Mouse (Mus musculus): ENCODE measurements at regions not wholly inside any gene's neighbourhood (a gene's known extent, or its start where the extent isn't known, plus 50 kb on each side); places are given as distances from the start of the nearest gene placed in this dataset.

DNA sequence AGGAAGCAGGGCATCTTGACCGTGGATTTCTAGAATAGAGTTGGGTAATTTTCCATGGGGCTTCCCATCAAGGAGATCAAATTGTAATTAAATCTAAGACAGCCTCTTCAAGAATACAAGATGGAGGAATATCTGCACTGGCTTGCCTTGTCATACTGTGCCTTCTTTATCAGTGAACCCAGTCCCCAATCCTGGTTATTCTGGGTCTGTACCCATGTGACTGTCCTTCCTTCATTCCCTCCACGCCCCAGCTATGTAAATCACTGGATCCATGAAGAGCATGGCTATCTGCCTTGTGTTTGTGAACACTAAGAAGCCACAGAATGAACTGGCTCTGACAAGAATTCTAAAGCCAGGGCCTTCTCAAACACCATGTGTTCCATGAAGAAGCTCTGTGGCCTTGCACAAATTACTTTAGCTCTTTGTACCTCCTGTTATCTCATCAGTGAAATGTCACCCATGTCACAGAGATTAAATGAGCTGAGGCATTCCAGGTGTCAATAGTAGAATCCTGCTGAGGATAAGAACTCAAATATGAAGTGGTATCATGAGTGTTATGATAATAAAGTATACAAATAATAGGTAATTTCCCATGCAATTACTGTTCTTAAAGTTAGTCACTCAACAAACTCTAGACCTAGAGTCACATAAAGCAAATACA lies 637.0 kb upstream of the Cdh11 start:
- TF ChIP-seq EP300 (IDR thresholded peaks at IDR 0.05; ENCODE audit: insufficient read depth, low read depth, low read length) (no peak), CTCF (IDR thresholded peaks at IDR 0.05; ENCODE audit: low read depth, low read length) (no peak), POLR2A (IDR thresholded peaks at IDR 0.05; ENCODE audit: insufficient read depth, low read length) (no peak)
